Mouse (Mus musculus): ENCODE data around the gene Polr3b.

The Polr3b gene

GRCm38 (mm10) chr10:84621826-84622790 lies at the start of gene Polr3b:
Gene Polr3b, plus strand, starts transcription at chr10:84622292.
- peak; percentile 96 for DNase-seq (ENCODE audit: low spot score)

GRCm38 (mm10) chr10:84573671-84574420 lies 48.2 kb upstream of the Polr3b start:
- no peak for DNase-seq (ENCODE audit: low spot score)

GRCm38 (mm10) chr10:84576029-84576394 lies 46.1 kb upstream of the Polr3b start:
- no peak for DNase-seq (ENCODE audit: low spot score)

- DNase-seq (ENCODE audit: low spot score), result peak; percentile 97
These were observed 45.6 kb upstream of the Polr3b start, which contains the start of gene Tcp11l2 for GRCm38 (mm10) chr10:84576395-84577070. Gene Tcp11l2, plus strand, starts transcription at chr10:84576626.

GRCm38 (mm10) chr10:84577071-84577727 lies 44.9 kb upstream of the Polr3b start:
- DNase-seq (ENCODE audit: low spot score), result peak; percentile 88

- DNase-seq (ENCODE audit: low spot score), result no peak
These were observed 43.4 kb upstream of the Polr3b start for GRCm38 (mm10) chr10:84578738-84579137.

- DNase-seq (ENCODE audit: low spot score), result no peak
These were observed 42.6 kb upstream of the Polr3b start for GRCm38 (mm10) chr10:84579527-84579926.

- DNase-seq (ENCODE audit: low spot score), result peak; percentile 24
These were observed 40.9 kb upstream of the Polr3b start for GRCm38 (mm10) chr10:84581191-84581590.

- peak; percentile 28 for DNase-seq (ENCODE audit: low spot score)
These were observed 39.9 kb upstream of the Polr3b start for GRCm38 (mm10) chr10:84582236-84582635.

- peak; percentile 40 for DNase-seq (ENCODE audit: low spot score)
These were observed 37.4 kb upstream of the Polr3b start for GRCm38 (mm10) chr10:84584451-84585293.

GRCm38 (mm10) chr10:84585294-84585650 lies 36.8 kb upstream of the Polr3b start:
- DNase-seq (ENCODE audit: low spot score), result no peak

GRCm38 (mm10) chr10:84590956-84591355 lies 31.1 kb upstream of the Polr3b start:
- no peak for DNase-seq (ENCODE audit: low spot score)

GRCm38 (mm10) chr10:84591640-84592148 lies 30.4 kb upstream of the Polr3b start:
- no peak for DNase-seq (ENCODE audit: low spot score)

- peak; percentile 10 for DNase-seq (ENCODE audit: low spot score)
These were observed 29.3 kb upstream of the Polr3b start for GRCm38 (mm10) chr10:84592745-84593144.

GRCm38 (mm10) chr10:84597127-84597785 lies 24.8 kb upstream of the Polr3b start:
- peak; percentile 61 for DNase-seq (ENCODE audit: low spot score)

GRCm38 (mm10) chr10:84598172-84598571 lies 23.9 kb upstream of the Polr3b start:
- DNase-seq (ENCODE audit: low spot score), result no peak

GRCm38 (mm10) chr10:84600136-84600535 lies 22.0 kb upstream of the Polr3b start:
- DNase-seq (ENCODE audit: low spot score), result no peak

GRCm38 (mm10) chr10:84604335-84604734 lies 17.8 kb upstream of the Polr3b start:
- DNase-seq (ENCODE audit: low spot score), result no peak

GRCm38 (mm10) chr10:84608361-84608760 lies 13.7 kb upstream of the Polr3b start:
- DNase-seq (ENCODE audit: low spot score), result no peak

GRCm38 (mm10) chr10:84610324-84610723 lies 11.8 kb upstream of the Polr3b start:
- no peak for DNase-seq (ENCODE audit: low spot score)
